Mouse (Mus musculus) heart, postnatal 14 days (tissue): ENCODE data around the gene Pcdh15. TPM values are rescaled to one million over a fixed set of nuclear protein-coding genes. Genes with fewer than 3 reads are reported as not detected.

Experiments
- DNase-seq, 2 experiments: peaks; one replicate each; pipeline ENCODE4 v3.0.0; 2021 to 2022
- intact Hi-C: fragments of 180-260 bp; cut with DNase I; formaldehyde crosslinking; loops from one replicate; pipeline ENCODE4 v1.15.1; 2025
- total RNA-seq, 2 experiments: library from RNA; stranded (reverse); gene quantifications; 2 replicates each; pipeline ENCODE4 v1.2.3; 2021

The Pcdh15 gene
- total RNA-seq, 2 experiments from 2014 or later, result 0.33 to 0.46 TPM

GRCm38 (mm10) chr10:74450069-74450468 lies 1350.9 kb downstream of the Pcdh15 start:
- no peak for DNase-seq
- intact Hi-C loops, result no loop called here

GRCm38 (mm10) chr10:74463972-74464371 lies 1364.8 kb downstream of the Pcdh15 start:
- no peak for DNase-seq
- intact Hi-C loops, result loop anchor here (2.0 kb wide), 1 partner anchor 247 kb away; no protein-coding TSS in a partner anchor

GRCm38 (mm10) chr10:74480779-74481178 lies 1381.6 kb downstream of the Pcdh15 start:
- intact Hi-C loops, result no loop called here
- no peak for DNase-seq

GRCm38 (mm10) chr10:74512315-74512714 lies 1413.2 kb downstream of the Pcdh15 start:
- DNase-seq, result no peak
- intact Hi-C loops, result no loop called here

- no peak for DNase-seq
Observed at GRCm38 (mm10) chr10:74513743-74514142, 1414.6 kb downstream of the Pcdh15 start.

GRCm38 (mm10) chr10:74538371-74538770 lies 1439.2 kb downstream of the Pcdh15 start:
- intact Hi-C loops, result no loop called here

More at GRCm38 (mm10) chr10:74513743-74514142, 1414.6 kb downstream of the Pcdh15 start:
- intact Hi-C loops, result no loop called here

GRCm38 (mm10) chr10:74555326-74555725 lies 1456.2 kb downstream of the Pcdh15 start:
- intact Hi-C loops, result no loop called here
- no peak for DNase-seq

More at GRCm38 (mm10) chr10:74538371-74538770, 1439.2 kb downstream of the Pcdh15 start:
- DNase-seq, result no peak

GRCm38 (mm10) chr10:74569603-74570002 lies 1470.5 kb downstream of the Pcdh15 start:
- DNase-seq, result no peak
- intact Hi-C loops, result no loop called here

- DNase-seq, result no peak
- intact Hi-C loops, result no loop called here
Observed at GRCm38 (mm10) chr10:74579924-74580323, 1480.8 kb downstream of the Pcdh15 start.

- no peak for DNase-seq
- intact Hi-C loops, result no loop called here
Observed at GRCm38 (mm10) chr10:74591799-74592198, 1492.7 kb downstream of the Pcdh15 start.

GRCm38 (mm10) chr10:74607683-74608082 lies 1508.5 kb downstream of the Pcdh15 start:
- intact Hi-C loops, result no loop called here
- no peak for DNase-seq

- intact Hi-C loops, result no loop called here
- no peak for DNase-seq
Observed at GRCm38 (mm10) chr10:74621837-74622236, 1522.7 kb downstream of the Pcdh15 start.

GRCm38 (mm10) chr10:74625715-74626114 lies 1526.6 kb downstream of the Pcdh15 start:
- intact Hi-C loops, result no loop called here

GRCm38 (mm10) chr10:74626596-74626995 lies 1527.5 kb downstream of the Pcdh15 start:
- no peak for DNase-seq
- intact Hi-C loops, result no loop called here

More at GRCm38 (mm10) chr10:74625715-74626114, 1526.6 kb downstream of the Pcdh15 start:
- DNase-seq, result no peak

GRCm38 (mm10) chr10:74631314-74631713 lies 1532.2 kb downstream of the Pcdh15 start:
- intact Hi-C loops, result no loop called here
- DNase-seq, result no peak

GRCm38 (mm10) chr10:74637040-74637439 lies 1537.9 kb downstream of the Pcdh15 start:
- intact Hi-C loops, result no loop called here
- no peak for DNase-seq

GRCm38 (mm10) chr10:74642125-74642524 lies 1543.0 kb downstream of the Pcdh15 start:
- DNase-seq, result peak in 1 of 2 experiments; percentile 12
- intact Hi-C loops, result no loop called here

GRCm38 (mm10) chr10:74663171-74663570 lies 1564.0 kb downstream of the Pcdh15 start:
- intact Hi-C loops, result no loop called here
- no peak for DNase-seq

GRCm38 (mm10) chr10:74680016-74680491 lies 1580.9 kb downstream of the Pcdh15 start:
- no peak for DNase-seq
- intact Hi-C loops, result no loop called here

- intact Hi-C loops, result no loop called here
- no peak for DNase-seq
Observed at GRCm38 (mm10) chr10:74680559-74680958, 1581.4 kb downstream of the Pcdh15 start.
